Mouse (Mus musculus) liver, adult (tissue): ENCODE results near the gene Igbp1.

Experiments used
- GATA4 ChIP-seq: IDR thresholded peaks from 2 replicates; pipeline ENCODE4 v1.6.1; 2014; ENCODE audit warnings: mild to moderate bottlenecking, low read length; ENCODE audit not compliant: insufficient replicate concordance

The Igbp1 gene

GRCm38 (mm10) chrX:100565696-100566095, 71.6 kb downstream of the Igbp1 start:
- no peak for TF ChIP-seq GATA4
